Mouse (Mus musculus): ENCODE data around the gene Fam171a1. TPM values are rescaled to one million over a fixed set of nuclear protein-coding genes. Genes with fewer than 3 reads are reported as not detected.

The Fam171a1 gene
- polyA plus RNA-seq, 1 experiment from 2014 or later = 41.4 TPM

DNA sequence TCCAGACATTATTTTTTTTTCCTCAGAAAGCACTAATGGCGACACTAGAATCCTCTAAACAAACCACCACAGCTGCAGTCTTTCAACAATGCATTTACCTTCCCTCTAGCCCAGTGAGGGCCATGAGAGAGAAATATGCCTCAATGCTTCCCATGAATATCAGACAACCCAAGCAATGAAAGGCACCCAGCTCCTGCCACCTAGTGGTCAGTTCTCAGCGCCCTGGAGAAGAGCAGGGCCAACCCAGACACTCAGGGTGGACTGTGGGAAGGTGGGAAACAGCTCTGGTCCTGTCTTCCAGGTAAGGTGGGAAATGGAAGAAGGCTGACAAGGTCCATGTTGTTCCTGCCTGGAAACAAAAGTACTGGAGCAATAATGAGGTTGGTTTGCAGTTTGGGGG lies 115.0 kb downstream of the Fam171a1 start:
- Histone ChIP-seq H3K4me2 (replicated peaks; ENCODE audit: low read depth, low read length) (no peak overlapping the region), H3K9me3 (ENCODE audit: control insufficient read depth, low read length) (no peaks in the 10 kb centered on the region), H3K36me3 (ENCODE audit: control insufficient read depth, insufficient read depth, low read length) (no peaks in the 10 kb centered on the region), H3K9ac (ENCODE audit: low read depth, low read length) (no peak overlapping the region), H3K4me1 (replicated peaks; ENCODE audit: control insufficient read depth, insufficient read depth, low read length) (no peaks in the 10 kb centered on the region), H3K27me3 (ENCODE audit: control insufficient read depth, insufficient read depth, low read length) (no peaks in the 10 kb centered on the region), H3K27ac (ENCODE audit: low read depth, low read length) (no peak overlapping the region), H3K4me3 (ENCODE audit: low read depth, low read length) (no peak overlapping the region)
- 28% methylated on average over 2 of the region's 2 CpGs for WGBS
- DNase-seq (ENCODE audit: low spot score) (peak; percentile 66), ATAC-seq (ENCODE audit: low FRiP score) (peak; percentile 68; the same call in 1 of the 2 replicates)

- Histone ChIP-seq H3K9me3 (ENCODE audit: control insufficient read depth, low read length) (no peaks in the 10 kb centered on the region), H3K27ac (ENCODE audit: low read depth, low read length) (no peak overlapping the region), H3K27me3 (ENCODE audit: control insufficient read depth, insufficient read depth, low read length) (no peaks in the 10 kb centered on the region), H3K4me1 (replicated peaks; ENCODE audit: control insufficient read depth, insufficient read depth, low read length) (no peaks in the 10 kb centered on the region), H3K36me3 (ENCODE audit: control insufficient read depth, insufficient read depth, low read length) (no peaks in the 10 kb centered on the region), H3K4me2 (replicated peaks; ENCODE audit: low read depth, low read length) (no peak overlapping the region), H3K9ac (ENCODE audit: low read depth, low read length) (no peak overlapping the region), H3K4me3 (ENCODE audit: low read depth, low read length) (no peak overlapping the region)
- no peak for ATAC-seq (ENCODE audit: low FRiP score)
- no peak for DNase-seq (ENCODE audit: low spot score)
- WGBS = 85% methylated on average over 5 of the region's 5 CpGs
Measured at GRCm38 (mm10) chr2:3239255-3239654, 125.2 kb downstream of the Fam171a1 start.

- no peak for DNase-seq (ENCODE audit: low spot score)
- no peak for ATAC-seq (ENCODE audit: low FRiP score)
- H3K4me2 ChIP-seq (replicated peaks; ENCODE audit: low read depth, low read length) = no peak overlapping the region
- H3K27ac ChIP-seq (ENCODE audit: low read depth, low read length) = no peak overlapping the region
- H3K36me3 ChIP-seq (ENCODE audit: control insufficient read depth, insufficient read depth, low read length) = no peaks in the 10 kb centered on the region
- H3K9ac ChIP-seq (ENCODE audit: low read depth, low read length) = no peak overlapping the region
- H3K4me1 ChIP-seq (replicated peaks; ENCODE audit: control insufficient read depth, insufficient read depth, low read length) = no peaks in the 10 kb centered on the region
- H3K27me3 ChIP-seq (ENCODE audit: control insufficient read depth, insufficient read depth, low read length) = no peaks in the 10 kb centered on the region
- no peaks in the 10 kb centered on the region for H3K9me3 ChIP-seq (ENCODE audit: control insufficient read depth, low read length)
- H3K4me3 ChIP-seq (ENCODE audit: low read depth, low read length) = no peak overlapping the region
- WGBS = 81% methylated on average over 3 of the region's 3 CpGs
Measured at GRCm38 (mm10) chr2:3244251-3244650, 130.2 kb downstream of the Fam171a1 start.

- Histone ChIP-seq H3K4me1 (replicated peaks; ENCODE audit: control insufficient read depth, insufficient read depth, low read length) (no peaks in the 10 kb centered on the region), H3K9ac (ENCODE audit: low read depth, low read length) (no peak overlapping the region), H3K9me3 (ENCODE audit: control insufficient read depth, low read length) (no peaks in the 10 kb centered on the region), H3K4me3 (ENCODE audit: low read depth, low read length) (no peak overlapping the region), H3K36me3 (ENCODE audit: control insufficient read depth, insufficient read depth, low read length) (no peaks in the 10 kb centered on the region), H3K27ac (ENCODE audit: low read depth, low read length) (no peak overlapping the region), H3K27me3 (ENCODE audit: control insufficient read depth, insufficient read depth, low read length) (no peaks in the 10 kb centered on the region), H3K4me2 (replicated peaks; ENCODE audit: low read depth, low read length) (no peak overlapping the region)
- no peak for DNase-seq (ENCODE audit: low spot score)
- WGBS = 86% methylated on average over 2 of the region's 2 CpGs
- ATAC-seq (ENCODE audit: low FRiP score) = no peak
Measured at GRCm38 (mm10) chr2:3251309-3251708, 137.3 kb downstream of the Fam171a1 start.

DNA sequence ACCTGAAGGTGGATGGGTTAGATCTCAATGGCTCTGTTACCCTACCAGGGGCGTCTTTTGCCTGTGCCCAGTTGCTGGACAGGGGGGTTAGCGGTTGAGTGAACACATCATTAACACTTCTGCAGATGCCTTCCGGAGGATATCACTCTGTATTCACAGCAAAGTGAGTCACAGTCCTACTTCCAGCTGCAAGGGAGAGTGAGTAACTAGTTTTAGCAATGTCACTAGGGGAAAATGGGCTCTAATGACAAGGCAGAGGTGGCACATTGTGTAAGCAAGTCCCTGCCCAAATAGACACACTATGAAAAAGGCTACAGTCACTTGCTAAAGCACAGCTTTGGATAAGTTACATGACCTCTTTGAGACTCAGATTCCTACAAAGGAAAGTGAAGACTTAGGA lies 152.4 kb downstream of the Fam171a1 start:
- Histone ChIP-seq H3K4me1 (replicated peaks; ENCODE audit: control insufficient read depth, insufficient read depth, low read length) (no peaks in the 10 kb centered on the region), H3K4me3 (ENCODE audit: low read depth, low read length) (no peak overlapping the region), H3K9ac (ENCODE audit: low read depth, low read length) (no peak overlapping the region), H3K27ac (ENCODE audit: low read depth, low read length) (no peak overlapping the region), H3K27me3 (ENCODE audit: control insufficient read depth, insufficient read depth, low read length) (no peaks in the 10 kb centered on the region), H3K4me2 (replicated peaks; ENCODE audit: low read depth, low read length) (no peak overlapping the region), H3K36me3 (ENCODE audit: control insufficient read depth, insufficient read depth, low read length) (no peaks in the 10 kb centered on the region), H3K9me3 (ENCODE audit: control insufficient read depth, low read length) (no peaks in the 10 kb centered on the region)
- 80% methylated on average over 3 of the region's 3 CpGs for WGBS
- no peak for DNase-seq (ENCODE audit: low spot score)
- ATAC-seq (ENCODE audit: low FRiP score) = no peak

DNA sequence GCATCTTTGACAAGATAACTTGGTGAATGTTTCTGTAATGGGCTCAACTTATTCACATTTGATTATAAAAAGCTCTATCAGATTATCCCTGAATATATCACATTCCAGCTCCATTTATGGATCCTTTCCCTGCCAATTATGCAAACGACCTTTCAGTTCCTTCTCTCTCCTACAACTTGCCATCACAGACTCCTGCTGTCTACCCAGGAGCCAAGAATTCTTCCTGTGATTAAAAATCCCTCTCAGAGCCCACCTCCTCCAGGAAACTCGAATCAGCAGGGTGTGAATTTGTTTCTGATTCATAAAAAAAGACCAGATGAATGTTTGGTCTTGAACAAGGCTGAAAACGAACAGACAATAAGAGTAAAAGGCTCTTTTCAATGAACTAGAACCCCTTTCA lies 153.9 kb downstream of the Fam171a1 start:
- WGBS = 36% methylated on average over 3 of the region's 3 CpGs
- H3K4me2 ChIP-seq (replicated peaks; ENCODE audit: low read depth, low read length) = no peak overlapping the region
- no peaks in the 10 kb centered on the region for H3K27me3 ChIP-seq (ENCODE audit: control insufficient read depth, insufficient read depth, low read length)
- ATAC-seq (ENCODE audit: low FRiP score) (no peak), DNase-seq (ENCODE audit: low spot score) (no peak)
- no peaks in the 10 kb centered on the region for H3K36me3 ChIP-seq (ENCODE audit: control insufficient read depth, insufficient read depth, low read length)
- no peaks in the 10 kb centered on the region for H3K9me3 ChIP-seq (ENCODE audit: control insufficient read depth, low read length)
- no peak overlapping the region for H3K9ac ChIP-seq (ENCODE audit: low read depth, low read length)
- H3K4me1 ChIP-seq (replicated peaks; ENCODE audit: control insufficient read depth, insufficient read depth, low read length) = no peaks in the 10 kb centered on the region
- no peak overlapping the region for H3K4me3 ChIP-seq (ENCODE audit: low read depth, low read length)
- H3K27ac ChIP-seq (ENCODE audit: low read depth, low read length) = no peak overlapping the region

GRCm38 (mm10) chr2:3273349-3273748 lies 159.3 kb downstream of the Fam171a1 start:
- Histone ChIP-seq H3K9me3 (ENCODE audit: control insufficient read depth, low read length) (no peaks in the 10 kb centered on the region), H3K4me1 (replicated peaks; ENCODE audit: control insufficient read depth, insufficient read depth, low read length) (no peaks in the 10 kb centered on the region), H3K27ac (ENCODE audit: low read depth, low read length) (no peak overlapping the region), H3K4me2 (replicated peaks; ENCODE audit: low read depth, low read length) (no peak overlapping the region), H3K27me3 (ENCODE audit: control insufficient read depth, insufficient read depth, low read length) (no peaks in the 10 kb centered on the region), H3K36me3 (ENCODE audit: control insufficient read depth, insufficient read depth, low read length) (no peaks in the 10 kb centered on the region), H3K4me3 (ENCODE audit: low read depth, low read length) (no peak overlapping the region), H3K9ac (ENCODE audit: low read depth, low read length) (no peak overlapping the region)
- ATAC-seq (ENCODE audit: low FRiP score) (no peak), DNase-seq (ENCODE audit: low spot score) (no peak)
- WGBS = 89% methylated on average over 2 of the region's 2 CpGs

DNA sequence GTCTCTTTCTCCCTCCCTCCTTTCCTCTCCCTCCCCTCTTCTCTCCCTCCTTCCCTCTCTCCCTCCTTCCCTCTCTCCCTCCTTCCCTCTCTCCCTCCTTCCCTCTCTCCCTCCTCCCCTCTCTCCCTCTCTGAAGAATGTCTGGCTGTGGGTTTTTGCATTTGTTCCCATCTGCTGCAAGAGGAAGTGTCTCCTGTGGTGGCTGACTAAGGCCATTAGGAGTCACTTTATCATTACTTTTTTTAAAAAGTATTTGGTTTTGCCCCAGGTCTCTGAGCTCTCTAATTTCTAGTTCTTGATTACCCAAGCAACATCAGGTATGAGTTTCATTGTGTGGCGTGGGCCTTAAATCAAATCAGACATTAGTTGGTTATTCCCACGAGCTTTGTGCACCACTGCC lies 162.1 kb downstream of the Fam171a1 start:
- ATAC-seq (ENCODE audit: low FRiP score) (no peak), DNase-seq (ENCODE audit: low spot score) (no peak)
- Histone ChIP-seq H3K4me1 (replicated peaks; ENCODE audit: control insufficient read depth, insufficient read depth, low read length) (no peaks in the 10 kb centered on the region), H3K27ac (ENCODE audit: low read depth, low read length) (no peak overlapping the region), H3K4me3 (ENCODE audit: low read depth, low read length) (no peak overlapping the region), H3K27me3 (ENCODE audit: control insufficient read depth, insufficient read depth, low read length) (no peaks in the 10 kb centered on the region), H3K9me3 (ENCODE audit: control insufficient read depth, low read length) (no peaks in the 10 kb centered on the region), H3K4me2 (replicated peaks; ENCODE audit: low read depth, low read length) (no peak overlapping the region), H3K9ac (ENCODE audit: low read depth, low read length) (no peak overlapping the region), H3K36me3 (ENCODE audit: control insufficient read depth, insufficient read depth, low read length) (no peaks in the 10 kb centered on the region)
- 80% methylated on average over 2 of the region's 2 CpGs for WGBS

Measured in hindbrain, embryonic 11.5 days (tissue).